Mouse (Mus musculus): ENCODE results near the gene Gm10282. TPM values are rescaled to one million over a fixed set of nuclear protein-coding genes. Genes with fewer than 3 reads are reported as not detected.

Gene Gm10282
- polyA plus RNA-seq (2015; fragmentation: Nextera tagmentation; extraction: Ambion mirVana), result 26.9 and 55.7 TPM in 2 replicates

- no peak within 1 kb of the TSS for H3K9ac ChIP-seq
- peaks cover 8% of the 10 kb centered on the region for H3K4me1 ChIP-seq
- no peaks in the 10 kb centered on the region for H3K36me3 ChIP-seq
- H3K27me3 ChIP-seq, result no peaks in the 10 kb centered on the region
- H3K4me3 ChIP-seq, result no peak within 1 kb of the TSS
- H3K9me3 ChIP-seq, result no peaks in the 10 kb centered on the region
- WGBS, result 74% methylated on average over 16 of the region's 16 CpGs
- no peak within 1 kb of the TSS for H3K27ac ChIP-seq
- H3K4me2 ChIP-seq, result no peak within 1 kb of the TSS
- no peak for ATAC-seq (ENCODE audit: insufficient number of reproducible peaks, insufficient read depth, low FRiP score, low TSS enrichment, low read depth)
These were observed at the start of gene Gm10282 for GRCm38 (mm10) chr8:72305210-72305905. Gene Gm10282 (minus strand): TSS chr8:72305260.

DNA sequence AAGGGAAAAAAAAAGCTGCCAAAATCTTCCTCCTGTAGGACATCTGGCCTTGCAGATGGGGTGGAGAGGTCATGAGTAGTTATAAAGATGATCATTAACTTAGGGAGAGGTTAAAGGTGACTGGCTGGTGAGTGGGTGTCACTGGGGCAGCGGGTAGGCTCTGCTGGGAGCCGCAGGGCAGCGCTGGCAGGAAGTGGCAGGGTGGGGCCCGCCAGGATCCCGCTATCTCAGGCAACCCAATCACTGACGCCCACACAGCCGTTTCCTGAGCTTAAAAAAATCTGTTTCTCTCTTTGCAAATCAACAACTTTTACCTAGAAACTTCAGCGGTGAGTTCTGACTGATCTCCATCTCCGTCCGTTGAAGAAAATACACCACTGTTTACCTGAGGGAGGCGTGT is 49.2 kb upstream of the Gm10282 start:
- no peak overlapping the region for H3K4me3 ChIP-seq
- no peak for ATAC-seq (ENCODE audit: insufficient number of reproducible peaks, insufficient read depth, low FRiP score, low TSS enrichment, low read depth)
- no peak overlapping the region for H3K4me2 ChIP-seq
- H3K27ac ChIP-seq, result no peak overlapping the region
- H3K4me1 ChIP-seq, result no peaks in the 10 kb centered on the region
- H3K36me3 ChIP-seq, result peaks cover 77% of the 10 kb centered on the region
- no peak overlapping the region for H3K9ac ChIP-seq
- no peaks in the 10 kb centered on the region for H3K27me3 ChIP-seq
- no peaks in the 10 kb centered on the region for H3K9me3 ChIP-seq
- 79% methylated on average over 11 of the region's 11 CpGs for WGBS

- ATAC-seq (ENCODE audit: insufficient number of reproducible peaks, insufficient read depth, low FRiP score, low TSS enrichment, low read depth), result no peak
- H3K36me3 ChIP-seq, result peaks cover 73% of the 10 kb centered on the region
- H3K27ac ChIP-seq, result no peak overlapping the region
- 85% methylated on average over 7 of the region's 7 CpGs for WGBS
- no peak overlapping the region for H3K4me2 ChIP-seq
- H3K9me3 ChIP-seq, result no peaks in the 10 kb centered on the region
- no peaks in the 10 kb centered on the region for H3K4me1 ChIP-seq
- peak overlapping the region; percentile 40; the same call in 1 of the 2 replicates for H3K9ac ChIP-seq
- no peaks in the 10 kb centered on the region for H3K27me3 ChIP-seq
- no peak overlapping the region for H3K4me3 ChIP-seq
These were observed 48.6 kb upstream of the Gm10282 start for GRCm38 (mm10) chr8:72353700-72354045.

DNA sequence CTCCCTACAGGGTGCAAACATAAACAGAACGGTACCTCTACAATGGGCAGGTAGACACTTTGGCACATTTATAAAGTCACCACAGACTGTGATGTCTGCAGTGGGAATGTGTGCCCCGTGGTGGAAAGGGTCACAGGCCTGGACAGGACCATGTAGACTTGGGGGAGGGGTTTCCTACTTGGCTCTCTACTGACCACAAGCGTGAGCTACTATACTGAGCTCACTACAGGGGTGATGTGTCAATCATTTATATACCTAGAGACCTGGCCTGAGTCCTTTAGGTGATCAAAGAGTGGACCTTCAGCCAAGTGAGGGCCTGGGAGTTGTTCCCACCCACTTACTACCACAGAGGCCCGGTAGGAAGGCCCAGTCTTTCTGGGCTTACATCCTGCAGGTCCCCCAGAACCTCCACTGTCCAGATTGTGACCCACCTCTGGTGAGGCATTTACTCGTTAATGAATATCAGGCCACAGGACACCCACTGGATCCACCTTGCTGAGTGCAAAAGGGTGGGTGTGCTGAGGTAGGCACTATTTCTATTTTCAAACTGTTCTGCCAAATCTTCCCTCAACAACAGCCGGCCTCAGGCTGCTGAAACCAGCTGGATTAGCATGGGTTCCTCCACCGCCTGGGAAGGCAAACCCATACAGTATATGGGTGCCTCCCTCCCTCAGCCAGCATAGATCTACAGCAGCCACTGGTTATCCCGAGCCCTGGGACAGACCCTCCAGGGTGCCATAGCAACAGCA is 48.1 kb upstream of the Gm10282 start:
- Histone ChIP-seq H3K4me1 (no peaks in the 10 kb centered on the region), H3K36me3 (peaks cover 73% of the 10 kb centered on the region), H3K9ac (peak overlapping the region; percentile 40; the same call in 1 of the 2 replicates), H3K27ac (no peak overlapping the region), H3K4me3 (no peak overlapping the region), H3K9me3 (no peaks in the 10 kb centered on the region), H3K27me3 (no peaks in the 10 kb centered on the region), H3K4me2 (no peak overlapping the region)
- 0 out of 2 replicates have a peak, but pooled peaks have one; percentile 8 for ATAC-seq (ENCODE audit: insufficient number of reproducible peaks, insufficient read depth, low FRiP score, low TSS enrichment, low read depth)
- 81% methylated on average over 8 of the region's 8 CpGs for WGBS

GRCm38 (mm10) chr8:72351405-72352005 is 46.4 kb upstream of the Gm10282 start:
- Histone ChIP-seq H3K4me2 (no peak overlapping the region), H3K36me3 (peaks cover 71% of the 10 kb centered on the region), H3K9ac (no peak overlapping the region), H3K4me3 (no peak overlapping the region), H3K27ac (no peak overlapping the region), H3K4me1 (no peaks in the 10 kb centered on the region), H3K9me3 (no peaks in the 10 kb centered on the region), H3K27me3 (no peaks in the 10 kb centered on the region)
- ATAC-seq (ENCODE audit: insufficient number of reproducible peaks, insufficient read depth, low FRiP score, low TSS enrichment, low read depth), result no peak
- WGBS, result 86% methylated on average over 7 of the region's 7 CpGs

- Histone ChIP-seq H3K27ac (no peak overlapping the region), H3K9ac (no peak overlapping the region), H3K36me3 (peaks cover 71% of the 10 kb centered on the region), H3K4me2 (no peak overlapping the region), H3K4me3 (no peak overlapping the region), H3K27me3 (no peaks in the 10 kb centered on the region), H3K4me1 (no peaks in the 10 kb centered on the region), H3K9me3 (no peaks in the 10 kb centered on the region)
- 80% methylated on average over 8 of the region's 8 CpGs for WGBS
- no peak for ATAC-seq (ENCODE audit: insufficient number of reproducible peaks, insufficient read depth, low FRiP score, low TSS enrichment, low read depth)
These were observed 45.7 kb upstream of the Gm10282 start for GRCm38 (mm10) chr8:72350727-72351126.

DNA sequence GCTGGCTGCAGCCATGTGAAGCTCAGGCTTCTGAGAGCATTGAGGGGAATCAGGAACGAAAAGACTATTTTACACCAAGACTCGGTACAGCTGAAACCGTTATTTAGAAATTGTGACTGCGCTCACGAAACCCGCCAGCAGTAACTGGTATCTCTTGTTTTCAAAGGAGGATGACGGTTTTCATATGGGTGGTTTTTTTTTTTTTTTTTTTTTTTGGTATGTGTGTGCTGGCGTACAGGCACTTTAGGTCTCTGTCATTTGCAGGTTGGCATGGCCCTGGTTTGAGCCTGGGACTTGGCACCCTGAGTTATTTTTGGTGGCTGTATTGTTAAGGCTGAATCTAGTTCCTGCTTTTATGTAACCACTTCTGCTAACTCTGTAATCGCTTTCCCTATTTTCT is 44.8 kb upstream of the Gm10282 start:
- no peaks in the 10 kb centered on the region for H3K4me1 ChIP-seq

DNA sequence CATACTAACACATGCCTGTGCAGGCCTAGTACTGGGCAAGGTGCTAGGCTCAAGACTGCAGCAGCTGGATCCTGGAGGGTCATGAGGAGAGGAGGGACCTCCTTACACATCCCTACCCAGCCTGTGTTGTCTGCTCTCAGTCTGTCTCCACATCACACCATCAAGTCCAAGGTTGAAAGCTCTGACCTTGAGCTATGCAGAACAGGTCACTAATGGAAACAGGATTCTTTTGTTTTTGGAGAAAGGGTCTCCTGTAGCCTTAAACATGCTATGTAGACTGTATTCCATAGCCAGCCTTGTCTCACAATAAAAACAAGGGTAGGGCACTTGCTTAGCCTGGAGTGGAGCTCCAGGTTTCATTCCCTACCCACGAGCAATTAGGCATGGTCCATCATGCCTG is 43.9 kb upstream of the Gm10282 start:
- H3K9me3 ChIP-seq, result no peaks in the 10 kb centered on the region
- 83% methylated on average over 1 of the region's 1 CpGs for WGBS
- no peak overlapping the region for H3K4me3 ChIP-seq
- no peak for ATAC-seq (ENCODE audit: insufficient number of reproducible peaks, insufficient read depth, low FRiP score, low TSS enrichment, low read depth)
- no peaks in the 10 kb centered on the region for H3K27me3 ChIP-seq
- no peaks in the 10 kb centered on the region for H3K4me1 ChIP-seq
- H3K9ac ChIP-seq, result no peak overlapping the region
- H3K27ac ChIP-seq, result no peak overlapping the region
- peaks cover 68% of the 10 kb centered on the region for H3K36me3 ChIP-seq
- H3K4me2 ChIP-seq, result no peak overlapping the region

More for the DNA sequence above, 44.8 kb upstream of the Gm10282 start:
- peaks cover 71% of the 10 kb centered on the region for H3K36me3 ChIP-seq
- H3K4me3 ChIP-seq, result no peak overlapping the region
- no peak overlapping the region for H3K9ac ChIP-seq
- H3K27ac ChIP-seq, result no peak overlapping the region
- no peak for ATAC-seq (ENCODE audit: insufficient number of reproducible peaks, insufficient read depth, low FRiP score, low TSS enrichment, low read depth)
- no peaks in the 10 kb centered on the region for H3K27me3 ChIP-seq
- no peak overlapping the region for H3K4me2 ChIP-seq
- no peaks in the 10 kb centered on the region for H3K9me3 ChIP-seq
- 90% methylated on average over 9 of the region's 9 CpGs for WGBS

DNA sequence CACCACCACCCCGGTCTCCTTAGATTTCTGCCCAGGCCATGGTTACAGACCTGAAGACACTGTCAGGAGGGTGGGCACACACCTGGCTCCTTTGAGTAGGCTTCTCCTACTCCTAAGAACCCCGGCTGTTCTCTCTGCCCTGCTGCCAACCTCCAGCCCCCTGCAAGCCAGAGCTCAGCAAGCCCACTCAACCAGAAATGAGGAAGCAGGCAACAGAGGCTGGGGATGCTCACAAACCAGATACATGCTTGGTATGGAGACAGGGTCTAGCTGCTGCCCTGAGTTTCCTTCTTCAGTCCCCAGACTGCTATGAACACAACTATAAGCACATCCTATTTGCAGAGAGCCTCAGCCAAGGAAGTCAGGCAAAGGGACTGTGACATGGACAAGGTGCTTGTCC is 43.1 kb upstream of the Gm10282 start:
- Histone ChIP-seq H3K4me1 (no peaks in the 10 kb centered on the region), H3K27me3 (no peaks in the 10 kb centered on the region), H3K36me3 (peaks cover 66% of the 10 kb centered on the region), H3K9ac (no peak overlapping the region), H3K27ac (no peak overlapping the region), H3K4me2 (no peak overlapping the region), H3K4me3 (no peak overlapping the region), H3K9me3 (no peaks in the 10 kb centered on the region)
- no peak for ATAC-seq (ENCODE audit: insufficient number of reproducible peaks, insufficient read depth, low FRiP score, low TSS enrichment, low read depth)
- 94% methylated on average over 2 of the region's 2 CpGs for WGBS

DNA sequence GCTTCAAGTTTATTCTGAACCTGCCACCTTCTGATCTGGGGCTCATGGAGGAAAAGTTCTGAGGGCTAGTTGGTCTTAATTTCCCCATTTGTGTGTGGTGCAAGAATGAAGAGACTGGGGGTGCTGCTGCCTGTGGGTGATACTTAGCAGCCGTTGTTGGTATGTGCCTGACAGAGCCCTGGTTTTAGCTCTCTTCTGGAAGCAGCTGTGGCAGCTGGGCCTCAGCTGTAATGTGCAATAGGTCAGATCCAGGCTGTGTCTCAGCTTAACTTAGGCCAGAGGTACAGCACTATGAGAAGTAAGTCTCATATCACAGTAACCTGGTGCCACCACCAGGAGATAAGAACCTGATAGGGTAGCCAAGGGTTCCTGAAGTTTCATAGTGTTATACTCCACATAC is 42.5 kb upstream of the Gm10282 start:
- no peak for ATAC-seq (ENCODE audit: insufficient number of reproducible peaks, insufficient read depth, low FRiP score, low TSS enrichment, low read depth)
- Histone ChIP-seq H3K4me1 (no peaks in the 10 kb centered on the region), H3K9ac (no peak overlapping the region), H3K4me2 (no peak overlapping the region), H3K4me3 (no peak overlapping the region), H3K36me3 (peaks cover 65% of the 10 kb centered on the region), H3K9me3 (no peaks in the 10 kb centered on the region), H3K27ac (no peak overlapping the region), H3K27me3 (no peaks in the 10 kb centered on the region)
- WGBS, result 90% methylated on average over 1 of the region's 1 CpGs

- H3K4me3 ChIP-seq, result no peak overlapping the region
- 70% methylated on average over 4 of the region's 4 CpGs for WGBS
- H3K27ac ChIP-seq, result no peak overlapping the region
- H3K36me3 ChIP-seq, result peaks cover 90% of the 10 kb centered on the region
- H3K4me1 ChIP-seq, result no peaks in the 10 kb centered on the region
- H3K9me3 ChIP-seq, result no peaks in the 10 kb centered on the region
- H3K9ac ChIP-seq, result no peak overlapping the region
- H3K27me3 ChIP-seq, result no peaks in the 10 kb centered on the region
- ATAC-seq (ENCODE audit: insufficient number of reproducible peaks, insufficient read depth, low FRiP score, low TSS enrichment, low read depth), result no peak
- no peak overlapping the region for H3K4me2 ChIP-seq
These were observed 38.7 kb upstream of the Gm10282 start for GRCm38 (mm10) chr8:72343725-72344124.
